Mouse (Mus musculus): ENCODE measurements around the gene Serpinb2. TPM values are rescaled to one million over a fixed set of nuclear protein-coding genes. Genes with fewer than 3 reads are reported as not detected.

The Serpinb2 gene
- 0.32 and 0.47 TPM in 2 replicates for polyA plus RNA-seq (2015; fragmentation: Nextera tagmentation; extraction: Ambion mirVana)

DNA sequence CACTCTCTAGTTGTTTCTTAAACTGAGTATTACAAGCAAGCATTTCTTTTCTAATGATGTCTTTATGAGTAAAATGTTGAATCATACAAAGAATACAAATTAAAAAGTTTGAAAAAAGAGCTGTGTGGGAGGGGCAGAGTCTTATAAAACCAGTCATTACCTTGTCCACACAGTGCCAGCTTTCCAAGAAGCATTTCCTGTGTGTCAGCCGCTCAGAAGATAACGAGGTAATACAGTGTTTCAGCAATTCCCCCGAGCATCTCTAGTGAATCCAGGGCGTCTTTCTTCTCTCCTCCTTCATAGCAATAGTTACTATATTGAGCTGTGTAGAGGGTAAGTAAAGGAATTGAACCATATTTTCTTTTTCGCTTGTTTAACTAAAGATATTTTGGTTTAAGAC is at the start of gene Serpinb2:
Gene Serpinb2, plus strand, starts transcription at position 172 of the 400 bp plus-strand sequence.
- H3K4me3 ChIP-seq: no peak within 1 kb of the TSS
- H3K36me3 ChIP-seq: no peaks in the 10 kb centered on the region
- 67% methylated on average over 5 of the region's 5 CpGs for WGBS
- no peak within 1 kb of the TSS for H3K9ac ChIP-seq
- H3K9me3 ChIP-seq: no peaks in the 10 kb centered on the region
- no peak for ATAC-seq (ENCODE audit: low read depth)
- H3K4me1 ChIP-seq (replicated peaks): no peaks in the 10 kb centered on the region
- H3K4me2 ChIP-seq: no peak within 1 kb of the TSS
- H3K27ac ChIP-seq (replicated peaks): no peak within 1 kb of the TSS
- H3K27me3 ChIP-seq: no peaks in the 10 kb centered on the region

GRCm38 (mm10) chr1:107479909-107480308 is 31.3 kb upstream of the Serpinb2 start:
- no peak for ATAC-seq (ENCODE audit: low read depth)
- Histone ChIP-seq H3K4me1 (replicated peaks) (no peaks in the 10 kb centered on the region), H3K27ac (replicated peaks) (no peak overlapping the region)

DNA sequence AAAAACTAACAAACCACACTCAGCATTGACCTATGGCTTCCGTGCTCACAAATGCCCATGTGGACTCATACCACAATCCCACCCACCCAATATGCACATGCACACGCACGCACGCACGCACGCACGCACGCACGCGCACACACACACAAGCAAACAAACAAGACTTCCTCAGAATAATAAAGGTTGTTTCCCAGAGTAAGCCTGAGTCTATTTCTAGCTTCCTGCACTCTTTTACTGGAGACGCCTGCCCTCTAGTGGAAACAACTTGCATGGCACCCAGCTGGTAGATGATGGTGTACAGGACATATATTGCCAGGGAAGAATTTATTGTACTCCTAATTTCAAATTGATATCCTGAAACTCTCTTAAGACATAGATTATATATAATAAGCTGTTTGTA is 29.8 kb upstream of the Serpinb2 start:
- no peaks in the 10 kb centered on the region for H3K36me3 ChIP-seq
- H3K9me3 ChIP-seq: no peaks in the 10 kb centered on the region
- no peak overlapping the region for H3K27ac ChIP-seq (replicated peaks)
- no peaks in the 10 kb centered on the region for H3K4me1 ChIP-seq (replicated peaks)
- no peaks in the 10 kb centered on the region for H3K27me3 ChIP-seq
- peak; percentile 86 for ATAC-seq (ENCODE audit: low read depth)
- H3K4me3 ChIP-seq: no peak overlapping the region
- 29% methylated on average over 11 of the region's 11 CpGs for WGBS
- no peak overlapping the region for H3K9ac ChIP-seq
- H3K4me2 ChIP-seq: peak overlapping the region; percentile 35

More at GRCm38 (mm10) chr1:107479909-107480308, 31.3 kb upstream of the Serpinb2 start:
- Histone ChIP-seq H3K27me3 (no peaks in the 10 kb centered on the region), H3K9me3 (no peaks in the 10 kb centered on the region), H3K4me3 (no peak overlapping the region), H3K36me3 (no peaks in the 10 kb centered on the region), H3K9ac (no peak overlapping the region), H3K4me2 (no peak overlapping the region)

- WGBS: 82% methylated on average over 8 of the region's 8 CpGs
Observed at GRCm38 (mm10) chr1:107489577-107489976, 21.6 kb upstream of the Serpinb2 start.

DNA sequence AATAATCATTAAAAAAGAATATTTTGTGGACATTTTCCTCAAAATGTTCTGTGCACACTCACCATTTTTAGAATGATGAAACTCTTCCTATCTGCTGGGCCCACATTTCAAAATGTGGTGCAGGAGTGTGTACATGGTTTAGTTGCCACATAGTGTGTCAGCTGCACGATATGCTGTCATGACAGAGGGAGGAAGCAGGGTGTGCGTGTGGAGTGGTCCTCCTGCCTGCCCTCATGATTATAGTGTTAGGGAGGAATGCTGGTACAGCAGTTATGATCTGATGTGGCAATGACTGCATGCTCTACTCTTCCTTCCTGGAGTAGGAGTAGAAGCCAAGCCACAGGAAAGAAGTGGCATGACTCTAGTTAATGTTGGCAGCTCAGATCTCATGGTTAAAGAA is 14.4 kb upstream of the Serpinb2 start:
- Histone ChIP-seq H3K27ac (replicated peaks) (no peak overlapping the region), H3K4me3 (no peak overlapping the region), H3K36me3 (no peaks in the 10 kb centered on the region), H3K27me3 (no peaks in the 10 kb centered on the region), H3K4me1 (replicated peaks) (no peaks in the 10 kb centered on the region), H3K9ac (no peak overlapping the region), H3K4me2 (no peak overlapping the region), H3K9me3 (no peaks in the 10 kb centered on the region)
- WGBS: 79% methylated on average over 2 of the region's 2 CpGs
- no peak for ATAC-seq (ENCODE audit: low read depth)

More at GRCm38 (mm10) chr1:107489577-107489976, 21.6 kb upstream of the Serpinb2 start:
- H3K9me3 ChIP-seq: no peaks in the 10 kb centered on the region
- no peak for ATAC-seq (ENCODE audit: low read depth)
- no peak overlapping the region for H3K4me3 ChIP-seq
- no peaks in the 10 kb centered on the region for H3K36me3 ChIP-seq
- no peaks in the 10 kb centered on the region for H3K4me1 ChIP-seq (replicated peaks)
- no peak overlapping the region for H3K9ac ChIP-seq
- H3K4me2 ChIP-seq: no peak overlapping the region
- H3K27me3 ChIP-seq: no peaks in the 10 kb centered on the region
- no peak overlapping the region for H3K27ac ChIP-seq (replicated peaks)

GRCm38 (mm10) chr1:107502025-107502424 is 9.2 kb upstream of the Serpinb2 start:
- H3K27me3 ChIP-seq: no peaks in the 10 kb centered on the region
- no peaks in the 10 kb centered on the region for H3K36me3 ChIP-seq
- H3K4me3 ChIP-seq: no peak overlapping the region
- H3K4me2 ChIP-seq: no peak overlapping the region
- ATAC-seq (ENCODE audit: low read depth): no peak
- H3K9ac ChIP-seq: no peak overlapping the region
- H3K27ac ChIP-seq (replicated peaks): no peak overlapping the region
- H3K4me1 ChIP-seq (replicated peaks): no peaks in the 10 kb centered on the region
- H3K9me3 ChIP-seq: no peaks in the 10 kb centered on the region

DNA sequence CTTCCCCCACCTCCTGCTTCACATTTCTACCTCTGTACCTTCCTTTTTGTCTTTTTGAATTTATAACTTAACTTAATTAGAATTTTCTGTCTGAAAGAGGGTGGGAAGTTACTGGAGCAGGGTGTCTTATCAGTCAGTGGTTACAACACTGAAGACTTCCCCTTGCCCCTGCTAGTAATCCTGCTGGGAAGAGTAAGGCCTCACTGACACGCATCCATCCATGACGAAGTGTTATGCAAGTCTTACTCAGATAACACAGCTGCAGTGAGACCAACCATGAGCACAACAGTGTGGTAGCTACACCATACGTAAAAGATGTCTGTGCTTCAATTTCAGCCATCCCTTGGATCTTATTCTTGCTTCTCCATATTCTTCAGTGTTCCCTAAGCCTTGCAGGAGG is 7.9 kb upstream of the Serpinb2 start:
- no peak for ATAC-seq (ENCODE audit: low read depth)

DNA sequence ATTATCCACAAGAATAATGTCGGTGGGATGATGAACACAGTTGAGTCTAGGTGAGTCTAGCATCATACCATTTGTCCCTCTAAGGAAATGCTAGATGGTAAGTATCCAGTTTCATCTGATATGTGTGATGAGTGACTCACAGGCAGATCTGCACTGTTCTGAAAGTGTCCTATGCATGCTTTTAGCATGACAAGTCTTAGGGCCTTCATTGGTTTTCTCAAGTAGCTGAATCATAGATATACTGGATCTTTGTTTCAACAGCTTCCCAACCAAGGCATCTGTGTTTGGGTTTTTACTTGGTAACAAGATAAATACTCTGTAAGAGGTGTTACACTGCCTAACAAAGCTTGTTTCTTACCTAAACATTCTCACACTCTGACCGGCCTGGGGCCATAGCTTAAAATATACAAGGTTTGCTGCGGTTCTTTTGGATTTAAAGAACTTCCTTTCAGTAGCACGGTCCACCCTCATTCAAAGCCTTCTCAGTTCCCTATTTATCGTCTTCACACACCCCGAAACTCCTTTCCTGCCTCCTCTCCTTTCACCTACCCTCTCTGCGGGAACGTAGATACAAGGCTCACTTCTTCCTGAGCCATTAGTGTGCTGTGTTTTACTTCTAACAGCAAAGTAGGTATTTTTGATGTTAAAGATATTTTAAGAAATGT is 5.2 kb upstream of the Serpinb2 start:
- H3K36me3 ChIP-seq: no peaks in the 10 kb centered on the region
- no peak for ATAC-seq (ENCODE audit: low read depth)
- no peaks in the 10 kb centered on the region for H3K27me3 ChIP-seq
- WGBS: 88% methylated on average over 8 of the region's 8 CpGs
- H3K27ac ChIP-seq (replicated peaks): no peak overlapping the region
- no peak overlapping the region for H3K9ac ChIP-seq
- H3K9me3 ChIP-seq: no peaks in the 10 kb centered on the region
- no peaks in the 10 kb centered on the region for H3K4me1 ChIP-seq (replicated peaks)
- H3K4me3 ChIP-seq: no peak overlapping the region
- no peak overlapping the region for H3K4me2 ChIP-seq

More for the DNA sequence above, 7.9 kb upstream of the Serpinb2 start:
- Histone ChIP-seq H3K27ac (replicated peaks) (no peak overlapping the region), H3K9me3 (no peaks in the 10 kb centered on the region), H3K4me1 (replicated peaks) (no peaks in the 10 kb centered on the region), H3K27me3 (no peaks in the 10 kb centered on the region), H3K9ac (no peak overlapping the region), H3K4me3 (no peak overlapping the region), H3K36me3 (no peaks in the 10 kb centered on the region), H3K4me2 (no peak overlapping the region)
- WGBS: 85% methylated on average over 3 of the region's 3 CpGs

DNA sequence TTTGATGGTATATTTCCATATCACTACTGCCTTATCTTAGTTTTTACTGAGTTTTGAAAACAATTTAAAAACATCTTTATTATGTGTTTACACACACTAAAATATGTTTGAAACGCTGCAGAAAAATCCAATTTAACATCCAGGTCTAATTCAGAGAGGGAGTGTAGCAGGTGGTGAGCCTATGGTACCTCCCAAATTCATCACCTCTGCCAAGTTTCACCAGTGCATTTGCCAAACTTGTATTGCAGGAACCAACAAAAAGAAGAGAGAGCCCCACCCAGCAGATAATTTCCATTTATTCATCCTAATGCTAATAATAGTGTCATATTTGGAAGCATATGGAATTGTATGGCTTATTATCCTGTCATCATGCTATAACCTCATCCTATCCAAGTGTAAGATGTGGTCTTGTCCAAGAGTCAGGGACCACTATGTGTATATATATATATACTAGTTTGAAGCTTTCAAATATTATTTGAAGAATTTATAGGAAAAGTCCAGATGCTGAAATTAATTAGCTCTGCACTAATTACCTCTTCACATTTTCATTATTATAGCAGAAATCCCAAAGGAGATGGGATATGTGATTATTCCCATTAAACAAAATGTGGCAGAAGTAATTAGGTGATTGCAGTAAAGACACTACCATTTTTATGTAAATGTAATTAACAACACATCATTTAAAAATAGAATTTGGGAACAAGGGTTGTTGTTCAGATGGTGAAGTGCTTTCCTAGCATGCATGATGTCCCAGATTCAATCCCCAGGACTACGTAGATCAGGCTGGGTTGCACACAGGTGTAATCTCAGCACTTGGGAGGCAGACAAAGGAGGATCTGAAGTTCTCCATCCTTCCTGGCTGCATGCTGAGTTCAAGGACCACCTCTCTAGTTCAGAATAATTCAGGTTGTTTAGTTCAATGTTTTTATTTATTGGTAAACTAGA is 1.2 kb downstream of the Serpinb2 start:
- WGBS: 55% methylated on average over 2 of the region's 2 CpGs
- Histone ChIP-seq H3K4me2 (no peak overlapping the region), H3K27me3 (no peaks in the 10 kb centered on the region), H3K9me3 (no peaks in the 10 kb centered on the region), H3K4me1 (replicated peaks) (no peaks in the 10 kb centered on the region), H3K36me3 (no peaks in the 10 kb centered on the region), H3K4me3 (no peak overlapping the region), H3K9ac (no peak overlapping the region), H3K27ac (replicated peaks) (no peak overlapping the region)
- ATAC-seq (ENCODE audit: low read depth): peak; percentile 71

DNA sequence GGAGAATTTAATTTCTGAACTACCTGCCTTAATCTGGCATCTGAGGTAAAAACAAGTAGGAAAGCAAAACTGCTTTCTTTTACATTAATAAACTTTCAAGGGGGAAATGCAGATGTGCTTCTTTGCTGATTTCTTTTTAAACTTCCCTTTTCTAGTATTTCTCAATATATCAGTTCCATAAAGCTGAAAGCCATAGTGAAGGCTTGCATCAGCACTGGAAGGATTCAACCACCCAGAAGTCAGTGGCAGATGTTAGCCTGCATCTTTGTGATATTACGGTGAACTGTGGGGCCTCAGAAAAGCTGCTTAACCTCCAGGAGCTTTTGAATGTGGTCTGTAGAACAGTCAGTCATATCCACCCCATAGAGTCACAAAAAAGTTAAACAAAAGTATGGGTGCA is 2.3 kb downstream of the Serpinb2 start:
- H3K36me3 ChIP-seq: no peaks in the 10 kb centered on the region
- no peak overlapping the region for H3K27ac ChIP-seq (replicated peaks)
- ATAC-seq (ENCODE audit: low read depth): no peak
- H3K4me3 ChIP-seq: no peak overlapping the region
- no peak overlapping the region for H3K4me2 ChIP-seq
- H3K9me3 ChIP-seq: no peaks in the 10 kb centered on the region
- H3K9ac ChIP-seq: no peak overlapping the region
- no peaks in the 10 kb centered on the region for H3K27me3 ChIP-seq
- WGBS: 94% methylated on average over 1 of the region's 1 CpGs
- H3K4me1 ChIP-seq (replicated peaks): no peaks in the 10 kb centered on the region

DNA sequence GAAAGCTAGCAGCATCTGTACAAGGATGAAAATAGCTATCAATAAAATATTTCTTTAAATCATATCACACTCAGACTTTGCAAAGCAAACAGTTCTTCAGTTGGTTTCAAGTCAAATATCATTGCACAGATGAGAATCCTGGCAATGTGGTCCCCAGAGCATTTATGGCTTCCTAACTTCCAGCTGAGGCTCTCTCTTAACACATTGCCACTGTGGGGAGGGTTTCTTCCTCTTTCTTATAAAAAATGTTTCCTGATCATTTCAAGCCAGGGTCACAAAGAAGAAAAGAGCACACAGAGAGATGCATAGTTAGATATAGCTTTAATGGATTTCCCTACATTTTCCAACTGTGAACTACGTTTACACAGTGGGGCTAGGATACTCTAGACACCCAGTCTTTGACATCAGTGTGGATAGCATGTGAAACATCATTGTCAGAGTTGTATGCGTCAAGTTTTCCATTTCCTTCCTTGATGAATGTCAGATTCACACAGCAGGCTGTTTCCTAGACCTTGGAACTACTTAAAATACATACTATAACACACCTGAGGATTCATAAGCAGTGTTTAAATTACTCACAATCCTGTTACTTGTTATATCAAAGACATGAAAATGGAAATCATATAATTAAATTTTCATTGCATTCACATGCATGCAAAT is 4.7 kb downstream of the Serpinb2 start:
- Histone ChIP-seq H3K36me3 (no peaks in the 10 kb centered on the region), H3K4me3 (no peak overlapping the region), H3K9ac (no peak overlapping the region), H3K9me3 (no peaks in the 10 kb centered on the region), H3K4me2 (no peak overlapping the region), H3K27ac (replicated peaks) (no peak overlapping the region), H3K27me3 (no peaks in the 10 kb centered on the region), H3K4me1 (replicated peaks) (no peaks in the 10 kb centered on the region)
- 77% methylated on average over 2 of the region's 2 CpGs for WGBS
- ATAC-seq (ENCODE audit: low read depth): no peak

GRCm38 (mm10) chr1:107525592-107525991 is 14.4 kb downstream of the Serpinb2 start:
- ATAC-seq (ENCODE audit: low read depth): no peak
- Histone ChIP-seq H3K4me2 (no peak overlapping the region), H3K36me3 (no peaks in the 10 kb centered on the region), H3K9ac (no peak overlapping the region), H3K4me1 (replicated peaks) (no peaks in the 10 kb centered on the region; the same call in 1 of the 2 replicates), H3K27me3 (no peaks in the 10 kb centered on the region), H3K9me3 (no peaks in the 10 kb centered on the region), H3K4me3 (no peak overlapping the region), H3K27ac (replicated peaks) (no peak overlapping the region)
- 82% methylated on average over 4 of the region's 4 CpGs for WGBS
